Mouse (Mus musculus): ENCODE data around the gene Elac2.

Elac2 gene

GRCm38 (mm10) chr11:64978720-64979488 lies at the start of gene Elac2:
TSS of gene Elac2 (plus strand) at chr11:64979038.
- DNase-seq: peak; percentile 98

GRCm38 (mm10) chr11:64929130-64929529 lies 49.7 kb upstream of the Elac2 start:
- DNase-seq: no peak

- no peak for DNase-seq
These were observed 47.6 kb upstream of the Elac2 start for GRCm38 (mm10) chr11:64931060-64931770.

GRCm38 (mm10) chr11:64937226-64937625 lies 41.6 kb upstream of the Elac2 start:
- DNase-seq: no peak

- DNase-seq: no peak
These were observed 37.6 kb upstream of the Elac2 start for GRCm38 (mm10) chr11:64941193-64941592.

- DNase-seq: no peak
These were observed 29.1 kb upstream of the Elac2 start for GRCm38 (mm10) chr11:64949782-64950181.

- no peak for DNase-seq
These were observed 21.7 kb upstream of the Elac2 start for GRCm38 (mm10) chr11:64956962-64957729.

GRCm38 (mm10) chr11:64962629-64963028 lies 16.2 kb upstream of the Elac2 start:
- DNase-seq: no peak

- peak; percentile 70 for DNase-seq
These were observed 10.3 kb upstream of the Elac2 start for GRCm38 (mm10) chr11:64968507-64968906.

GRCm38 (mm10) chr11:64968939-64969342 lies 9.9 kb upstream of the Elac2 start:
- DNase-seq: no peak

GRCm38 (mm10) chr11:64971471-64971988 lies 7.3 kb upstream of the Elac2 start:
- no peak for DNase-seq

GRCm38 (mm10) chr11:64972418-64972817 lies 6.4 kb upstream of the Elac2 start:
- no peak for DNase-seq

- no peak for DNase-seq
These were observed 629 bp downstream of the Elac2 start for GRCm38 (mm10) chr11:64979489-64979845.

- no peak for DNase-seq
These were observed 9.7 kb downstream of the Elac2 start for GRCm38 (mm10) chr11:64988556-64988955.

- peak; percentile 53 for DNase-seq
These were observed 19.6 kb downstream of the Elac2 start for GRCm38 (mm10) chr11:64998439-64998838.

GRCm38 (mm10) chr11:64999685-65000084 lies 20.8 kb downstream of the Elac2 start:
- DNase-seq: no peak

GRCm38 (mm10) chr11:65001729-65002128 lies 22.9 kb downstream of the Elac2 start:
- no peak for DNase-seq

GRCm38 (mm10) chr11:65003611-65004010 lies 24.8 kb downstream of the Elac2 start:
- no peak for DNase-seq

- no peak for DNase-seq
These were observed 26.0 kb downstream of the Elac2 start for GRCm38 (mm10) chr11:65004836-65005235.

GRCm38 (mm10) chr11:65006047-65006446 lies 27.2 kb downstream of the Elac2 start:
- DNase-seq: no peak

GRCm38 (mm10) chr11:65013906-65014305 lies 35.1 kb downstream of the Elac2 start:
- no peak for DNase-seq

- no peak for DNase-seq
These were observed 37.9 kb downstream of the Elac2 start for GRCm38 (mm10) chr11:65016754-65017153.

- DNase-seq: no peak
These were observed 41.9 kb downstream of the Elac2 start for GRCm38 (mm10) chr11:65020744-65021143.

Measured in kidney, postnatal 14 days (tissue).